Mouse (Mus musculus): Measurements from ENCODE around the gene Itpr1.

DNA sequence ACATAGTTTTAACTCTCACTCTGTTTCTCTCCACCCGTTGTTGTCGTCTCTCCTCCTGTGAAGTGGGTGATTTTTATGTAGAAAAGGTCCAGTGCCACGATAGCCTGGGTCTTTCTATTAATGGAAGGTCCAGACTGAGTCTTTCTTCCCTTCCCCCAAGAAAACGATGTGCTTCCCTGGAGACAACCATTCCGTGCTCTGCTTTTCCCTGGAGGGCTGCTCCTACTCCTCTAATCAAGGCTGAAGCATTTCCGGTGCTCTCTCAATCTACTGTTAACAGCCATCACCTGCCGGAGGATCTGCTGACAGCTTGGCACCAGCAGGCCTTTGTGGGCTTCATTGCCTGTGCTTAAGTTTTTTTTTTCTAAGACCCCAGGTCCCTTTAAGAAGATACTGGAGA lies 60.6 kb downstream of the Itpr1 start:
- TF ChIP-seq CTCF (IDR thresholded peaks at IDR 0.05; ENCODE audit: low read depth, low read length) (no peak), POLR2A (IDR thresholded peaks at IDR 0.05; ENCODE audit: extremely low read depth, insufficient read depth, low read length) (no peak)
